Mouse (Mus musculus) hindbrain, embryonic 15.5 days (tissue): Measurements from ENCODE around the gene Hist1h2ak. TPM values are rescaled to one million over a fixed set of nuclear protein-coding genes. Genes with fewer than 3 reads are reported as not detected.
A peak's percentile ranks its signal among the peaks of the same experiment; 100 is the strongest.
"Not testable (repeated sequence)": the region's sequence is repeated elsewhere in the genome, so short reads cannot be mapped to it uniquely, and the experiment has no call there.

Experiments
- ATAC-seq: fragments of 200-750 bp; cut with Nextera tagmentation; 2 replicates; pipeline ENCODE4 v1.8.0; 2017; ENCODE audit warnings: low read depth, moderate number of reproducible peaks, moderate TSS enrichment; ENCODE audit not compliant: low FRiP score
- H3K27ac ChIP-seq: fragments of 300-500 bp; sonication (generic); replicated peaks from 2 replicates; pipeline ENCODE4 v1.5.1; 2015; ENCODE audit warnings: mild to moderate bottlenecking, inconsistent platforms
- H3K27me3 ChIP-seq: fragments of 300-500 bp; sonication (generic); 2 replicates; pipeline ENCODE4 v1.6.1; 2015; ENCODE audit warnings: control low read depth, inconsistent platforms
- H3K36me3 ChIP-seq: fragments of 300-500 bp; sonication (generic); 2 replicates; pipeline ENCODE4 v1.6.1; 2015; ENCODE audit warnings: control low read depth, inconsistent platforms
- H3K4me1 ChIP-seq: fragments of 300-500 bp; sonication (generic); replicated peaks from 2 replicates; pipeline ENCODE4 v1.6.1; 2015; ENCODE audit warnings: control low read depth, inconsistent platforms
- H3K4me2 ChIP-seq: fragments of 300-500 bp; sonication (generic); 2 replicates; pipeline ENCODE4 v1.6.1; 2015; ENCODE audit warnings: moderate library complexity, mild to moderate bottlenecking, inconsistent platforms
- H3K4me3 ChIP-seq: fragments of 300-500 bp; sonication (generic); 2 replicates; pipeline ENCODE4 v1.5.1; 2015; ENCODE audit warnings: mild to moderate bottlenecking, inconsistent platforms
- H3K9ac ChIP-seq: fragments of 300-500 bp; sonication (generic); 2 replicates; pipeline ENCODE4 v1.6.1; 2015; ENCODE audit warnings: inconsistent platforms
- H3K9me3 ChIP-seq: fragments of 300-500 bp; sonication (generic); 2 replicates; pipeline ENCODE4 v1.6.1; 2016; ENCODE audit warnings: control low read depth, inconsistent platforms
- WGBS: fragments of 180-500 bp; shearing (Covaris S2); methylation state at CpG from one replicate; pipeline ENCODE4 v1.1.7; 2015; 5-methylcytosine and 5-hydroxymethylcytosine counted together
- polyA plus RNA-seq: library from polyadenylated mRNA; unstranded; fragments of >200 nt; fragmentation: Nextera tagmentation; extraction: Ambion mirVana; gene quantifications from 2 replicates; pipeline ENCODE4 v1.2.1, GENCODE M21; 2015

Gene Hist1h2ak
- polyA plus RNA-seq, 1 experiment from 2014 or later: 5.3 TPM

- Histone ChIP-seq H3K9me3 (no peaks in the 10 kb centered on the region), H3K9ac (no peak overlapping the region), H3K4me2 (0 out of 2 replicates have a peak overlapping the region, but pooled peaks have one; percentile 88), H3K27ac (0 out of 2 replicates have a peak overlapping the region, but pooled peaks have one; percentile 2), H3K36me3 (no peaks in the 10 kb centered on the region), H3K27me3 (no peaks in the 10 kb centered on the region), H3K4me3 (no peak overlapping the region), H3K4me1 (peaks cover 31% of the 10 kb centered on the region)
- 52% methylated on average over 3 of the region's 3 CpGs for WGBS
- ATAC-seq: no peak
Measured at GRCm38 (mm10) chr13:21752356-21752755, 1.3 kb downstream of the Hist1h2ak start.

- Histone ChIP-seq H3K27me3 (no peaks in the 10 kb centered on the region), H3K27ac (no peak overlapping the region), H3K9ac (no peak overlapping the region), H3K9me3 (no peaks in the 10 kb centered on the region), H3K4me3 (no peak overlapping the region), H3K4me2 (no peak overlapping the region), H3K4me1 (peaks cover 31% of the 10 kb centered on the region), H3K36me3 (no peaks in the 10 kb centered on the region)
- WGBS: 79% methylated on average over 3 of the region's 3 CpGs
- ATAC-seq: no peak
Measured at GRCm38 (mm10) chr13:21751827-21752226, 1.8 kb downstream of the Hist1h2ak start.

GRCm38 (mm10) chr13:21751417-21751816, 2.2 kb downstream of the Hist1h2ak start:
- no peak for ATAC-seq
- Histone ChIP-seq H3K4me1 (peaks cover 31% of the 10 kb centered on the region), H3K36me3 (no peaks in the 10 kb centered on the region), H3K4me3 (no peak overlapping the region), H3K4me2 (no peak overlapping the region), H3K9ac (no peak overlapping the region), H3K9me3 (no peaks in the 10 kb centered on the region), H3K27me3 (no peaks in the 10 kb centered on the region), H3K27ac (no peak overlapping the region)

GRCm38 (mm10) chr13:21750159-21751017, 3.2 kb downstream of the Hist1h2ak start, which contains the start of gene Hist1h4k:
Hist1h4k (minus strand) TSS chr13:21750505.
- H3K36me3 ChIP-seq, H3K27me3 ChIP-seq, H3K9me3 ChIP-seq: not testable (repeated sequence)
- Histone ChIP-seq H3K4me1 (peaks cover 31% of the 10 kb centered on the region), H3K4me3 (peak within 1 kb of the TSS; percentile 48), H3K9ac (peak within 1 kb of the TSS; percentile 53), H3K27ac (peak within 1 kb of the TSS; percentile 89), H3K4me2 (peak within 1 kb of the TSS; percentile 73)
- ATAC-seq: peak; percentile 91
- WGBS: under 1% methylated on average over 47 of the region's 56 CpGs

- Histone ChIP-seq H3K27me3 (no peaks in the 10 kb centered on the region), H3K4me2 (peak overlapping the region; percentile 73), H3K27ac (peak overlapping the region; percentile 89), H3K4me3 (peak overlapping the region; percentile 48), H3K9ac (peak overlapping the region; percentile 53), H3K4me1 (peaks cover 27% of the 10 kb centered on the region), H3K9me3 (no peaks in the 10 kb centered on the region), H3K36me3 (no peaks in the 10 kb centered on the region)
- WGBS: 7% methylated on average over 5 of the region's 5 CpGs
- no peak for ATAC-seq
Measured at GRCm38 (mm10) chr13:21749387-21750158, 4.1 kb downstream of the Hist1h2ak start.

- peaks cover 12% of the 10 kb centered on the region for H3K4me1 ChIP-seq
- no peaks in the 10 kb centered on the region for H3K36me3 ChIP-seq
- 97% methylated on average over 1 of the region's 1 CpGs for WGBS
- no peaks in the 10 kb centered on the region for H3K9me3 ChIP-seq
- no peak overlapping the region for H3K4me3 ChIP-seq
- no peaks in the 10 kb centered on the region for H3K27me3 ChIP-seq
- no peak for ATAC-seq
- H3K9ac ChIP-seq: no peak overlapping the region
- no peak overlapping the region for H3K4me2 ChIP-seq
- no peak overlapping the region for H3K27ac ChIP-seq
Measured at GRCm38 (mm10) chr13:21745006-21745405, 8.6 kb downstream of the Hist1h2ak start.

GRCm38 (mm10) chr13:21734906-21735767, 18.5 kb downstream of the Hist1h2ak start, which contains the start of gene Hist1h4j:
Hist1h4j (plus strand) TSS chr13:21735064.
- H3K9ac ChIP-seq: peak within 1 kb of the TSS; percentile 54
- H3K36me3 ChIP-seq, H3K9me3 ChIP-seq, H3K27me3 ChIP-seq: not testable (repeated sequence)
- under 1% methylated on average over 52 of the region's 56 CpGs for WGBS
- peak within 1 kb of the TSS; percentile 73 for H3K4me2 ChIP-seq
- H3K4me3 ChIP-seq: peak within 1 kb of the TSS; percentile 56
- peaks cover 19% of the 10 kb centered on the region for H3K4me1 ChIP-seq
- H3K27ac ChIP-seq: peak within 1 kb of the TSS; percentile 96
- ATAC-seq: peak; percentile 91

GRCm38 (mm10) chr13:21734010-21734905, 19.4 kb downstream of the Hist1h2ak start:
- Histone ChIP-seq H3K9me3 (no peaks in the 10 kb centered on the region), H3K4me3 (peak overlapping the region; percentile 56), H3K4me1 (peaks cover 19% of the 10 kb centered on the region), H3K4me2 (peak overlapping the region; percentile 73), H3K9ac (peak overlapping the region; percentile 54), H3K36me3 (no peaks in the 10 kb centered on the region), H3K27ac (peak overlapping the region; percentile 96), H3K27me3 (no peaks in the 10 kb centered on the region)
- under 1% methylated on average over 21 of the region's 21 CpGs for WGBS
- peak; percentile 86 for ATAC-seq

- Histone ChIP-seq H3K9me3 (no peaks in the 10 kb centered on the region), H3K4me3 (no peak overlapping the region), H3K9ac (no peak overlapping the region), H3K36me3 (no peaks in the 10 kb centered on the region), H3K27ac (peak overlapping the region; percentile 96), H3K4me2 (no peak overlapping the region; the same call in 1 of the 2 replicates), H3K4me1 (peaks cover 19% of the 10 kb centered on the region), H3K27me3 (no peaks in the 10 kb centered on the region)
- WGBS: 61% methylated on average over 5 of the region's 5 CpGs
- ATAC-seq: peak; percentile 15; the same call in 1 of the 2 replicates
Measured at GRCm38 (mm10) chr13:21733466-21733865, 20.2 kb downstream of the Hist1h2ak start.

GRCm38 (mm10) chr13:21729544-21729943, 24.1 kb downstream of the Hist1h2ak start:
- ATAC-seq: no peak
- Histone ChIP-seq H3K4me2 (no peak overlapping the region), H3K4me3 (no peak overlapping the region), H3K27me3 (no peaks in the 10 kb centered on the region), H3K9me3 (no peaks in the 10 kb centered on the region), H3K36me3 (no peaks in the 10 kb centered on the region), H3K27ac (no peak overlapping the region), H3K4me1 (peaks cover 6% of the 10 kb centered on the region; the same call in 1 of the 2 replicates), H3K9ac (no peak overlapping the region)
- WGBS: 67% methylated on average over 1 of the region's 1 CpGs
